Mouse (Mus musculus): Measurements from ENCODE around the gene Itprid1.

Itprid1 gene

DNA sequence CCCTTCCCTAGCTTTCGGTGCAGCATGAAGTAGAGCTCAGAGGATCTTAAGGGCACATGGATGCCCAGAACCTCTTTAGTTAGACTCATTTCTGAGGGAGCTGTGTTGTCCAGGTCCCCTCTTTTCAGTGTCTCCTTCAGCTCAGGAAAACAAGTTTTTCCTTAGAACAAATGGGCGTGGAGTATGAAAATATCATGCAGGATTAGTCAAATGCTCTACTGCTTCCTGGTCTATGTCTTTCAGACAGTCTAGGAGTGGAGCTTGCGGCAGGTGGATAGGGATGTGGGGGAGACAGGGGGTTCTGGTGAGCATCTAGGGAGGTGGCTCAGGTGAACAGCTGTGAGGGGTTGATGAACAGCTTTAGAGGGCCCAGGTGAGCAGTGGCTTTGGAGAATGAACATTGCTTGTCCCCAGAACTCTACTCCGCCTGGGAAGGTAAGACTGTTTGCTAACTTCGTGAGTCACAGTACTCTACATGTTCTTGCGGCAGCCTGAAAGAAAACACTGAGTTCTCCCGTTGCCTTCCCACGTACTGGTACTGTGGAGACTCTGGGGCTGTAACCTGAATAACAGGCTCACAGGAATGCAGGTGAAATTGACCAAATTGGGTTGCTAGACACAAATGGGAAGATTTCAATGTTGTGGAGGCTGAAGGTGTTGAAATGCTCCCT is at the start of gene Itprid1:
Gene Itprid1 (plus strand): TSS at position 246 of the 671 bp plus-strand sequence.
- no peak for DNase-seq (ENCODE audit: low spot score)

DNA sequence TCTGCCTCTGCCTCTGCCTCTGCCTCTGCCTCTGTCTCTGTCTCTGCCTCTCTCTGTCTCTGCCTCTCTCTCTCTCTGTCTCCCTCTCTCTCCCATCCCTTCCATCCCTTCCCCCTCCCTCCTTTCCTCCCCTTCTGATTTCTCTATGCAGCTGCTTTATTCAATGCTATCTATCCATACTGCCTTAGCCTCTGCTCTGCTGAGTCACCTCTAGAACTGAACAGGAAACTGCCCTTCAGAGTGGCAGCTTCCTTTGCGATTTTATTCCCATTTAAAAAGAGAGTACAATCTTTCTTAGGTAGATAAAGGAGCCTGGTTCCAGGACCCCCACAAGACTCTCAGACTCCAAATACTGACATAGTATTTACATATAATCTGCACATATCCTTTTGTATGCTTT is 47.1 kb upstream of the Itprid1 start:
- DNase-seq (ENCODE audit: low spot score) = no peak

GRCm38 (mm10) chr6:55791852-55792496 is 44.7 kb upstream of the Itprid1 start:
- DNase-seq (ENCODE audit: low spot score) = no peak

DNA sequence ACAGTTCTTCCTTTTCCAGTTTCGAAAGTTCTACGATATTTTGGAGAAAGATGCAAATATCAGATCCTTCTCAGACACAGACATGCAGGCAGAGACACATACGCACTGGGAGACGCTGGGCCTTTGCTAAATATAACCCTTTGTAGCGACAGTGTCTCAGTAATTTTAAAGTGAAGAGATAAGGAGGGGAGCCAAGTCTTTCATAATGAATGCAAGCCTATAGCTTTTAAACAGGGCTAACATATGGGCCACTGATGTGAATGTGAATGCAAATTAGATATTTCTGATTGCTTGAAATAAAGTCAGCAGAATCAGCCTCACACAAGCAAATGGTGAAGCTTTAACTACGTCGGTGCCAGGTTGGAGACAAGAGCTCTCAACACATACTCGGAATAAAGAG is 44.2 kb upstream of the Itprid1 start:
- no peak for DNase-seq (ENCODE audit: low spot score)

DNA sequence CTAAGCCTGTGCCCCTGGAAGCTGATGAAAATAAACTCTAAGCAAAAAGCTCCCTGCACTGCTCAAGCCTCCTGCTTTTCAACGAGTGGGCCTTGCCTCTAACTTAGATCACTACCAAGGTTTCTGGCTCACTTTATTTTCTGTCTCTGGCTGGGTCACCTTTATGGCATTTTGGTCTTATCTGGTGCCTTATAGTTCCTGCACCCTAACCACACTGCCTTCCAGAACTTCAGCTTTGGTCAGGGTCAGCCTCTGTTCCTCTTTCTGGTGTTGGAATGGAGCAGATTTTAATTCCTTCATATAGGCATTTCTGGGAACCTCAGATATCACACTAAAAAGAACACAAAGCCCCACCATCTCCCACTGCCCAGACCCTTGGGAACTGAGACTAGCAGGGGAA is 34.0 kb upstream of the Itprid1 start:
- no peak for DNase-seq (ENCODE audit: low spot score)

- DNase-seq (ENCODE audit: low spot score) = no peak
Observed at GRCm38 (mm10) chr6:55803357-55803756, 33.3 kb upstream of the Itprid1 start.

- no peak for DNase-seq (ENCODE audit: low spot score)
Observed at GRCm38 (mm10) chr6:55803991-55804680, 32.6 kb upstream of the Itprid1 start.

- no peak for DNase-seq (ENCODE audit: low spot score)
Observed at GRCm38 (mm10) chr6:55804681-55805000, 32.1 kb upstream of the Itprid1 start.

DNA sequence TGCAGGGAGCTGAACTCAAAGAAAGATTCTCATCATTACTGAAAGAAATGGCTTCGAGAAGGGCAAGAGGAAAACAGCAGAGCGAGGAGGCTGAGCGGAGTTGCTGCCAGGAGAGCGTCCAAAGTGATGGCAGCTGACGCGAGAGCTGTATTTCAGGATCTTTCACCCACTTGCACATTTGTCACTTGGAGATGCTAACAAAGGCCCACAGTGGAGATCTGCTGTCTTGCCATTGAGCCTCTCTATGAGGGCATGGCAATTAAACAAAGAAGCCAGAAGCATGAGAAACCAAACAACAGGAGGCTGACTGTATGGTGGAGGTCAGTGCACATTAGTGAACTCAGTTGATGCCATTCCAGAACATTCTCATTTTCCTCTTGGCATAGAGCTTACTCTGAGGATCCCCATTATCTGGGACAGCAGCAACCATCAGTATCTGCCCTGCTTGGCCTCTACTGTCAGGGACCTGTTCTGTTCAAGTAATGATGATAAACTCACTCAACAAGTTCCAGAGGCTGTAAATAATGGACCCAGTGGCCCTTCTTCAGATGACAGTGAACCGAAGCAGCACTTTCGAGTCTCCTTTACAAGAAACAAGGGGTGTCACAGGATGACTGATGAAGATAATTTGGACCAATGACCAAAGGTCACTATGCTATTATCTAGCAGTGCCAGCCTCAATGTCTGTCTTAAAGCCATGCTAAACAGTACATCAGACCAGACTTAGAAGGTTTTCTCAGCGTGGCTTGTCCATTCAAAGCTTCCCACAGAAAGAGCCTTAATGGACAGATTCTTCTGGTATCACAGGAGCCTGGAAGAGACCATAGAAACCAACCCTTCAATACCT is 31.2 kb upstream of the Itprid1 start:
- DNase-seq (ENCODE audit: low spot score) = no peak

DNA sequence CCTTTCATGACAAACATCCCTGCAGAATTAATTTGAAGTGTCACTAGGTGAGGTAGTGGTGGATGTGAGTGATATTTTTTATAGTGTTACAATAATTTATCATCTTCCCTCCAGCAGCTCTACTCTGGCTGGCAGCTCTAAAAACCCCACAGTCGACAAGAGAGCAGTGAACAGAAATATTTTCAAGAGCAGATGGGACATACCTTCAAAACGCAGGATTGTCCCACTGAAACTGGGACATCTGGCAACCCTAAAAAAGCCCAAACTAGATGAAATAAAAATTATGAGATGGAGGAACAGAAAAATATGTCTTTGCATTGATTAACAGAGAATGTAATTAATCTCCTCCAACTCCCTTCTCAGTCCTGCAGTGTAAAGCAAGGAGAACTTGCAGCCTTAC is 30.2 kb upstream of the Itprid1 start:
- no peak for DNase-seq (ENCODE audit: low spot score)

DNA sequence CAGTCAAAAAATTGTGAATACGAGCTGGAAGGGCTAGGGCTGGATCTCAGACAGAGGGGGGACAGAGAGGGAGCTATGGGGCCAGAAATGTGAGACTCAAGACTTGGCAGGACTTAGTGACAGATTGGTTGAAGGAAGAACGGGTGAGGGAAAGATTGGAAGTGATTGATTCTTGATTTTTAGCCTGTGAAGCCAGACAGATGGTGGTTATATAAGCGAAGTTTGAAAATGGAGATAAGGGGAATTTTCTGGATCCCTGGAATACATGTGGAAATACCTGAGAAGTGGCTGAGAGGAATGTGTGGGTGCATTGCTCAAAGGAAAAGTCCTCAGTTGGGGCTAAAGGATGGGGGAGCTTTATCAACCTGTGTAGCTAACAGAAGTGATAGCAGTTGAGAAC is 28.0 kb upstream of the Itprid1 start:
- DNase-seq (ENCODE audit: low spot score) = no peak

GRCm38 (mm10) chr6:55811153-55811552 is 25.5 kb upstream of the Itprid1 start:
- DNase-seq (ENCODE audit: low spot score) = no peak

GRCm38 (mm10) chr6:55812353-55812752 is 24.3 kb upstream of the Itprid1 start:
- no peak for DNase-seq (ENCODE audit: low spot score)

GRCm38 (mm10) chr6:55814184-55814926 is 22.3 kb upstream of the Itprid1 start:
- no peak for DNase-seq (ENCODE audit: low spot score)

- DNase-seq (ENCODE audit: low spot score) = no peak
Observed at GRCm38 (mm10) chr6:55816911-55817310, 19.8 kb upstream of the Itprid1 start.

DNA sequence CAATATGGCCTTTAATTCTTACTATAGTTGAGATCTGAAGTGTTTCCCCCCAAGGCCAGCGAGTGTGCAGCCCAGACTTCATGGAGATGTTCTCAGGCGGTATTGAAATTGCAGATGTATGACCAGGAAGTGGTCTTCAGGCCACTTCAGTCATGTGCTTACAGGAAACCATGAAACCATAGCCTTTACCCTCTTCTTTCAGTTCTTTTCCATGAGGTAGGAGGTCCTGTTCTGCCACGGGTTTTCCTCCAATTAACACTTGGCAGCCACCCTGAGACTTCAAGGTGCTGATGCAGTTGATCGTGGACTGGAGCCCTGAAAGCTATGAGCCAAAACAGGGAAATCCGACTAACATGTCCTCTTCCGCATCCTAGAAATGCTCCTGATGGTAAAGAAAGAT is 7.0 kb upstream of the Itprid1 start:
- DNase-seq (ENCODE audit: low spot score) = no peak

DNA sequence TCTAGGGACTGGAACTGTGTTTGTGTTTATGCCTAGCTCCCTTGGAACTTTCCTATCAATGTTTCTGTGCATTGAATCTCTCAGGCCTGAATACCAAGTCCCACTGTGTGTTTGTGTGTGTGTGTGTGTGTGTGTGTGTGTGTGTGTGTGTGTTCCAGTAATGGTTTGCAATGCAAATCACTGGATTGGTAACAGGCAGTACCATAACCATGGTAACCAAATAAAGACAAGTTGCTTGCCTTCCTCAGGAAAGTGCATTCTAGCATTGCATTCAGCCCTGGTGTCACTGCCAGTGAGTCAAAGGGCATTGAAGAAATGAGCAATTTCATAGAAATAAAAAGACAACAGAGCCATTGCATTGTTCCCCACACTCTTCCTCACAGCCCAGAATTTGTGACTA is 15.9 kb downstream of the Itprid1 start:
- no peak for DNase-seq (ENCODE audit: low spot score)

DNA sequence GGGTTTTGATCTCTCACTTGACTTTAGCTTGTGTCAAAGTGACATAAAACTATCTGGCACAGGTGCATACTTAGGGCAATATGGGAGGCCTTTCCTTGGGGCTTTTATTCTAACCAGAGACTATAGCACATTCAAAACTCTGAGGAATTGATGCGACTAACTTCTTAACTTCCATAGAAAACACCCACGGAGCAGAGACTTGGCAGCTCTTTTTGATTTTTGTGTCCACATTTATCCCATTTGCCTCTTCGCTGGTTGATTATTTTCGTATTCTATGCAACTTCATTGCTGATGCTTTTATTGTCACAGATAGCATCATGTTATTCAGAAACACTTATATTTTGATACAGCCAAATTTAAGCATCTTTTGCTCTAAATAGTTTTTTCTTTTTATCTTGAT is 19.4 kb downstream of the Itprid1 start:
- DNase-seq (ENCODE audit: low spot score) = no peak

DNA sequence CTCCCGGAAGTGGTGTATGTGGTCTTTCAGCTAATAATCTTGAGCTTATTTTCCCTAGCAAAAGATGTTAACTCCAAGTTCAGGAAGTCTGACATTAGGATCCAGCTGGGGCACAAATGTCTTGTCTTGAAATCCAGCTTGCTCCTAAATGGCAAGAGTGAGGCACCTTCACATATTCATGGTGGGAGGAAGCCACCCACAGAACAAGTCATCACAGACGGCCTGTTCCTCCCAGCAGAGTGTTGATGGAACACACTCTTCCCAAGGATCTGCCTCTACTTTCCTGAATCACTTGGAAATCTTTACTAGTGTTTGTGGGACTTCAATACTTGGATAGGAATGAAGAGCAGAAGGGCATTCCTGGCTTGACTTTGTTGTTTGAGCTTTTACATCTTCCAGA is 28.5 kb downstream of the Itprid1 start:
- DNase-seq (ENCODE audit: low spot score) = no peak

DNA sequence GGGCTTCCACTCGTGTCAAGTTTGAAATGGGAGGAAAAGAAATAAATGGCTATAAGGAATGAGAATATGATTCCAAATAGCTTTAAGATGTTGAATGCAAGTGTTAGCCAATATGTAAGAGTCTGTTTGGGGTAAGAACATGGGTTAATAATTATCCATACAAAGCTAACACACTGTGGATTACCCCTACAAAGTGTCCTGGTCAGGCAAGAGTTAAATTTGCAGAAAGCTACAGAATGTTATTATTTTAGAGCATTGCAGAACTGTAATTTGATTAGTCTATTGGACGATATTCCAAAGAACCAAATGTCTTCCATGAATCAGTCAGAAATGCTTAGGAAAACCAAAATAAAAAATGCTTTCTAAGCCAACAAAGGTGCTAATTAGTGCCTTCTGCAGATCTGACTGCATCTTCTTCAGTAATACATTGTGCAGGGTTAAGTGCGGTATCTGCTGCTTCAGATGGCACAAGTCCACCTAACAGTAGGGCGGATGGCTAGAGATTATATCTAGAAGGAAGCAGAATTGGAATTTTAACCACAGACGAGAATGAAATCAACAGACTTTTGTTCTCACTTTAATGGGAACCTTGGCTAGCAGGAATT is 42.8 kb downstream of the Itprid1 start:
- no peak for DNase-seq (ENCODE audit: low spot score)

- no peak for DNase-seq (ENCODE audit: low spot score)
Observed at GRCm38 (mm10) chr6:55880886-55881285, 44.2 kb downstream of the Itprid1 start.

GRCm38 (mm10) chr6:55887598-55887997 is 50.9 kb downstream of the Itprid1 start:
- no peak for DNase-seq (ENCODE audit: low spot score)

All from urinary bladder, postnatal 10 days (tissue).